In the genomic region with DNA sequence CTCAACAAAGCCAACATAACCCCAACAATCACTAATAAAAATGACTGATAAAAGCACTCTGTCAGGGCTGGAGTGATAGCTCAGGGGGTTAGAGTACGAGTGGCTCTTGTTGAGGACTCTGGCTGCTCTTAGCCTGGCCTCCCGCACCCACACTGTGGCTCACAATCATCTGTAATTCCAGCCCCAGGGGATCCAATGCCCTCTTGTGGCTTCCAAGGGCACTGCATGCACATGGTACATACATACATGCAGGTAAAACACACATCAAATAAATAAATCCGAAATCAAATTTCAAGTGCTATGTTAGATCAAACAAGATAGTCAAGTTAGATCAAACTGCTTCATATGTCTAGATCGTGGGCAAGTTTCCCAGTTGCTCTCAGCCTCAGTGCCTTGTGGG, we compare ENCODE assay signal across 8 mouse cellular contexts. TPM values are rescaled to one million over a fixed set of nuclear protein-coding genes. Genes with fewer than 3 reads are reported as not detected.
A peak's percentile ranks its signal among the peaks of the same experiment; 100 is the strongest.
DNase-seq lines count a peak whose midpoint lies in the region; ATAC-seq and TF ChIP-seq lines count a peak whose summit lies in the region.

No protein-coding gene starts in this region.

- ATAC-seq in forebrain, postnatal 0 days: no peak
- no peak for ATAC-seq in neural tube, embryonic 15.5 days (ENCODE audit: low FRiP score)

- TF ChIP-seq POLR2A in small intestine, adult 2 months (IDR thresholded peaks at IDR 0.05; ENCODE audit: low read depth, low read length): no peak

- no peaks in the 10 kb centered on the region for H3K9me3 ChIP-seq in forebrain, postnatal 0 days (ENCODE audit: low read length)
- no peaks in the 10 kb centered on the region for H3K9me3 ChIP-seq in forebrain, embryonic 10.5 days
- no peaks in the 10 kb centered on the region for H3K9me3 ChIP-seq in neural tube, embryonic 15.5 days (replicated peaks)

- H3K4me2 ChIP-seq in forebrain, postnatal 0 days (ENCODE audit: low read depth): no peak overlapping the region
- H3K4me2 ChIP-seq in neural tube, embryonic 15.5 days: no peak overlapping the region

- peak; percentile 76 for TF ChIP-seq CTCF in forebrain, postnatal 0 days (IDR thresholded peaks at IDR 0.05; ENCODE audit: low read depth)
- TF ChIP-seq CTCF in small intestine, adult 2 months (IDR thresholded peaks at IDR 0.05; ENCODE audit: extremely low read depth, insufficient read length, insufficient replicate concordance, low read depth, low read length): peak; percentile 57; the same call in 1 of the 2 replicates

- H3K27ac ChIP-seq in forebrain, postnatal 0 days (ENCODE audit: low read depth, low read length): no peak overlapping the region
- no peak overlapping the region for H3K27ac ChIP-seq in forebrain, embryonic 10.5 days
- no peak overlapping the region for H3K27ac ChIP-seq in neural tube, embryonic 15.5 days (replicated peaks)
- no peak overlapping the region for H3K27ac ChIP-seq in small intestine, adult 2 months (ENCODE audit: insufficient read depth, low read depth, low read length)

- no peaks in the 10 kb centered on the region for H3K27me3 ChIP-seq in forebrain, postnatal 0 days (ENCODE audit: insufficient read depth, low read length)
- no peaks in the 10 kb centered on the region for H3K27me3 ChIP-seq in forebrain, embryonic 10.5 days (ENCODE audit: poor library complexity, severe bottlenecking)
- no peaks in the 10 kb centered on the region for H3K27me3 ChIP-seq in neural tube, embryonic 15.5 days (replicated peaks)
- H3K27me3 ChIP-seq in small intestine, adult 2 months (ENCODE audit: control insufficient read depth, insufficient read depth, low read length): no peaks in the 10 kb centered on the region

- no peaks in the 10 kb centered on the region; the same call in 1 of the 2 replicates for H3K4me1 ChIP-seq in forebrain, postnatal 0 days (ENCODE audit: insufficient read depth)
- peaks cover 10% of the 10 kb centered on the region for H3K4me1 ChIP-seq in forebrain, embryonic 10.5 days
- peaks cover 15% of the 10 kb centered on the region for H3K4me1 ChIP-seq in neural tube, embryonic 15.5 days
- H3K4me1 ChIP-seq in small intestine, adult 2 months (ENCODE audit: control insufficient read depth, insufficient read depth, insufficient read length, low read length): no peaks in the 10 kb centered on the region

- 75% methylated on average over 4 of the region's 4 CpGs for WGBS in forebrain, postnatal 0 days
- 90% methylated on average over 4 of the region's 4 CpGs for WGBS in forebrain, embryonic 10.5 days
- WGBS in neural tube, embryonic 15.5 days: 84% methylated on average over 4 of the region's 4 CpGs
- 89% methylated on average over 4 of the region's 4 CpGs for WGBS in small intestine, adult 2 months

- H3K4me3 ChIP-seq in forebrain, postnatal 0 days (ENCODE audit: low read depth, low read length): no peak overlapping the region
- H3K4me3 ChIP-seq in forebrain, embryonic 10.5 days: no peak overlapping the region
- H3K4me3 ChIP-seq in neural tube, embryonic 15.5 days (replicated peaks): no peak overlapping the region
- H3K4me3 ChIP-seq in small intestine, adult 2 months (ENCODE audit: low read depth, low read length): no peak overlapping the region

- peak; percentile 29 for DNase-seq in forebrain, postnatal 0 days
- no peak for DNase-seq in forebrain, embryonic 10.5 days (ENCODE audit: extremely low spot score, low spot score)
- peak; percentile 21 for DNase-seq in neural tube, embryonic 10.5 days (ENCODE audit: extremely low spot score, low spot score)
- peak; percentile 66 for DNase-seq in induced T-regulatory cell, adult 2 months (ENCODE audit: low read depth)
- no peak for DNase-seq in urinary bladder, postnatal 10 days (ENCODE audit: low spot score)
- no peak for DNase-seq in layer of hippocampus, adult 9-10 months (ENCODE audit: low spot score)

- H3K9ac ChIP-seq in forebrain, postnatal 0 days: no peak overlapping the region
- H3K9ac ChIP-seq in neural tube, embryonic 15.5 days (replicated peaks): no peak overlapping the region

- H3K36me3 ChIP-seq in forebrain, postnatal 0 days (ENCODE audit: insufficient read depth): peaks cover 47% of the 10 kb centered on the region
- H3K36me3 ChIP-seq in forebrain, embryonic 10.5 days (replicated peaks): peaks cover 70% of the 10 kb centered on the region
- H3K36me3 ChIP-seq in neural tube, embryonic 15.5 days: peaks cover 58% of the 10 kb centered on the region
- H3K36me3 ChIP-seq in small intestine, adult 2 months (ENCODE audit: control insufficient read depth, insufficient read depth, low read length): peaks cover 41% of the 10 kb centered on the region

RNA-seq across cellular contexts. Expression of gene Bbs1, which starts 1.7 kb away (rescaled TPM):
- total RNA-seq in forebrain, postnatal 0 days (2014; rRNA removed): 21.7 and 37.7 TPM in 2 replicates
- polyA plus RNA-seq in forebrain, postnatal 0 days (2015; fragmentation: Nextera tagmentation; extraction: Ambion mirVana): 5.4 and 7.4 TPM in 2 replicates
- 8.7 and 9.8 TPM in 2 replicates for polyA plus RNA-seq in forebrain, embryonic 10.5 days (2016; fragmentation: Nextera tagmentation; extraction: Ambion mirVana)
- polyA plus RNA-seq in neural tube, embryonic 15.5 days (2015; fragmentation: Nextera tagmentation; extraction: Ambion mirVana): 5.8 and 8.4 TPM in 2 replicates
- 1.1 and 1.7 TPM in 2 replicates for polyA plus RNA-seq in small intestine, adult 2 months (2012; rRNA removed)

RNA-seq across cellular contexts. Expression of gene Dpp3, which starts 20.0 kb away (rescaled TPM):
- total RNA-seq in forebrain, postnatal 0 days (2014; rRNA removed): 67.4 and 84.2 TPM in 2 replicates
- polyA plus RNA-seq in forebrain, postnatal 0 days (2015; fragmentation: Nextera tagmentation; extraction: Ambion mirVana): 75.2 and 76.8 TPM in 2 replicates
- 193 and 199 TPM in 2 replicates for polyA plus RNA-seq in forebrain, embryonic 10.5 days (2016; fragmentation: Nextera tagmentation; extraction: Ambion mirVana)
- polyA plus RNA-seq in neural tube, embryonic 15.5 days (2015; fragmentation: Nextera tagmentation; extraction: Ambion mirVana): 104 TPM in 2 replicates
- 66.9 and 132 TPM in 2 replicates for polyA plus RNA-seq in small intestine, adult 2 months (2012; rRNA removed)

RNA-seq across cellular contexts. Expression of gene Zdhhc24, which starts 29.6 kb away (rescaled TPM):
- total RNA-seq in forebrain, postnatal 0 days (2014; rRNA removed): 22.2 and 24.1 TPM in 2 replicates
- 9.1 and 15.2 TPM in 2 replicates for polyA plus RNA-seq in forebrain, postnatal 0 days (2015; fragmentation: Nextera tagmentation; extraction: Ambion mirVana)
- polyA plus RNA-seq in forebrain, embryonic 10.5 days (2016; fragmentation: Nextera tagmentation; extraction: Ambion mirVana): 11.5 and 13.2 TPM in 2 replicates
- 19.7 and 20.5 TPM in 2 replicates for polyA plus RNA-seq in neural tube, embryonic 15.5 days (2015; fragmentation: Nextera tagmentation; extraction: Ambion mirVana)
- 13.4 and 22.3 TPM in 2 replicates for polyA plus RNA-seq in small intestine, adult 2 months (2012; rRNA removed)

RNA-seq across cellular contexts. Expression of gene Actn3, which starts 30.4 kb away (rescaled TPM):
- total RNA-seq in forebrain, postnatal 0 days (2014; rRNA removed): 2.6 and 5.1 TPM in 2 replicates
- 1.8 and 2.2 TPM in 2 replicates for polyA plus RNA-seq in forebrain, postnatal 0 days (2015; fragmentation: Nextera tagmentation; extraction: Ambion mirVana)
- 2.0 and 2.2 TPM in 2 replicates for polyA plus RNA-seq in forebrain, embryonic 10.5 days (2016; fragmentation: Nextera tagmentation; extraction: Ambion mirVana)
- 2.9 and 11.3 TPM in 2 replicates for polyA plus RNA-seq in neural tube, embryonic 15.5 days (2015; fragmentation: Nextera tagmentation; extraction: Ambion mirVana)
- 0.32 and 0.58 TPM in 2 replicates for polyA plus RNA-seq in small intestine, adult 2 months (2012; rRNA removed)

RNA-seq across cellular contexts. Expression of gene Peli3, which starts 34.8 kb away (rescaled TPM):
- total RNA-seq in forebrain, postnatal 0 days (2014; rRNA removed): 11.5 and 13.2 TPM in 2 replicates
- polyA plus RNA-seq in forebrain, postnatal 0 days (2015; fragmentation: Nextera tagmentation; extraction: Ambion mirVana): 7.7 and 10.9 TPM in 2 replicates
- polyA plus RNA-seq in forebrain, embryonic 10.5 days (2016; fragmentation: Nextera tagmentation; extraction: Ambion mirVana): 1.4 and 1.7 TPM in 2 replicates
- 12.0 and 13.2 TPM in 2 replicates for polyA plus RNA-seq in neural tube, embryonic 15.5 days (2015; fragmentation: Nextera tagmentation; extraction: Ambion mirVana)
- polyA plus RNA-seq in small intestine, adult 2 months (2012; rRNA removed): 1.4 and 1.6 TPM in 2 replicates

Comparison
In these comparisons a context has a peak if more than half of its experiments do, and no peak if none do; other contexts are left out.
1. DNase-seq: peak in forebrain, postnatal 0 days (single experiment), neural tube, embryonic 10.5 days (single experiment) and induced T-regulatory cell, adult 2 months (single experiment); none in forebrain, embryonic 10.5 days (single experiment), urinary bladder, postnatal 10 days (single experiment) and layer of hippocampus, adult 9-10 months (single experiment).